Mouse (Mus musculus) midbrain, embryonic 14.5 days (tissue): ENCODE measurements around the gene Elane. TPM values are rescaled to one million over a fixed set of nuclear protein-coding genes. Genes with fewer than 3 reads are reported as not detected.
A peak's percentile ranks its signal among the peaks of the same experiment; 100 is the strongest.

Source experiments
- ATAC-seq: fragments of 200-750 bp; cut with Nextera tagmentation; 2 replicates; pipeline ENCODE4 v1.8.0; 2017; ENCODE audit warnings: moderate number of reproducible peaks, moderate library complexity; ENCODE audit not compliant: low FRiP score, low TSS enrichment
- DNase-seq: peaks from one replicate; pipeline ENCODE4 v3.0.0-alpha.2; 2015
- H3K27ac ChIP-seq: fragments of 300-500 bp; sonication (generic); replicated peaks from 2 replicates; pipeline ENCODE4 v1.5.1; 2014; ENCODE audit warnings: mild to moderate bottlenecking, low read depth, low read length, moderate library complexity
- H3K27me3 ChIP-seq: fragments of 300-500 bp; sonication (generic); 2 replicates; pipeline ENCODE4 v1.6.1; 2014; ENCODE audit warnings: low read length, control low read depth, mixed read lengths; ENCODE audit not compliant: control insufficient read depth, insufficient read depth
- H3K36me3 ChIP-seq: fragments of 300-500 bp; sonication (generic); 2 replicates; pipeline ENCODE4 v1.6.1; 2014; ENCODE audit warnings: low read length, control low read depth; ENCODE audit not compliant: control insufficient read depth, insufficient read depth
- H3K4me1 ChIP-seq: fragments of 300-500 bp; sonication (generic); 2 replicates; pipeline ENCODE4 v1.6.1; 2014; ENCODE audit warnings: mild to moderate bottlenecking, antibody characterized with exemption, low read length, control low read depth; ENCODE audit not compliant: control insufficient read depth, insufficient read depth
- H3K4me2 ChIP-seq: fragments of 300-500 bp; sonication (generic); 2 replicates; pipeline ENCODE4 v1.6.1; 2014; ENCODE audit warnings: mild to moderate bottlenecking, low read length, moderate library complexity
- H3K4me3 ChIP-seq: fragments of 300-500 bp; sonication (generic); replicated peaks from 2 replicates; pipeline ENCODE4 v1.5.1; 2014; ENCODE audit warnings: low read depth, low read length
- H3K9ac ChIP-seq: fragments of 300-500 bp; sonication (generic); replicated peaks from 2 replicates; pipeline ENCODE4 v1.6.1; 2014; ENCODE audit warnings: mild to moderate bottlenecking, low read length, moderate library complexity
- H3K9me3 ChIP-seq: fragments of 300-500 bp; sonication (generic); 2 replicates; pipeline ENCODE4 v1.6.1; 2016; ENCODE audit warnings: low read length, control low read depth, mixed read lengths; ENCODE audit not compliant: control insufficient read depth
- WGBS: fragments of 180-500 bp; shearing (Covaris S2); extraction: QIAGEN DNeasy Blood & Tissue Kit; methylation state at CpG from one replicate; pipeline ENCODE4 v1.1.7; 2014; 5-methylcytosine and 5-hydroxymethylcytosine counted together
- polyA plus RNA-seq: library from polyadenylated mRNA; unstranded; fragments of >200 nt; fragmentation: Nextera tagmentation; extraction: Ambion mirVana; gene quantifications from 2 replicates; pipeline ENCODE4 v1.2.1, GENCODE M21; 2014

Gene Elane
- polyA plus RNA-seq, 1 experiment from 2014 or later: not detected

DNA sequence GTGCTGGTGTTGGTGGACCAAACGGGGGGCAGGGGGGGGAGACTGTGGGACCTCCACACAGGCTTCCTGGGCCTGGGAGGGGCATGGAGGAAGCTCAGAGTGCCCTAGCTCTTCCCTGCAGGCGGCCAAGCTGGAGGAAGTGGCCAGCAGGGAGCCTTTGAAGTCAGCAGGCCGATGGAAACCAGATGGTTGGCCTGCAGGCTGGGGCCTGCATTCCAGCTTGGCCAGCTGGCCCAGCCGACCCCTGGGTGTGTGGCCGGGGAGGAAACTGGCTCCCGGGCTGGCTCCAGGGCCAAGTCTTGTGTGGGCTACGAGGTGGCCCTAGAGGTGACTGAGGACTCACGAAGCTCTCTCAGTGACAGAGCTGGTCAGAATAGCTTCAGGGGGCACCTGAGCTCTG lies 46.7 kb downstream of the Elane start:
- peaks cover 34% of the 10 kb centered on the region for H3K36me3 ChIP-seq
- H3K4me3 ChIP-seq: no peak overlapping the region
- H3K27me3 ChIP-seq: no peaks in the 10 kb centered on the region
- no peak overlapping the region for H3K4me2 ChIP-seq
- peak overlapping the region; percentile 16; the same call in 1 of the 2 replicates for H3K9ac ChIP-seq
- H3K27ac ChIP-seq: peak overlapping the region; percentile 41
- no peaks in the 10 kb centered on the region for H3K9me3 ChIP-seq
- DNase-seq: no peak
- no peak for ATAC-seq
- peaks cover 15% of the 10 kb centered on the region for H3K4me1 ChIP-seq
- WGBS: 21% methylated on average over 8 of the region's 8 CpGs

- Histone ChIP-seq H3K4me1 (peaks cover 15% of the 10 kb centered on the region), H3K4me3 (no peak overlapping the region), H3K9me3 (no peaks in the 10 kb centered on the region), H3K36me3 (peaks cover 34% of the 10 kb centered on the region), H3K9ac (no peak overlapping the region; the same call in 1 of the 2 replicates), H3K27ac (peak overlapping the region; percentile 16), H3K27me3 (no peaks in the 10 kb centered on the region), H3K4me2 (no peak overlapping the region)
- DNase-seq (no peak), ATAC-seq (no peak)
- 81% methylated on average over 9 of the region's 9 CpGs for WGBS
Observed at GRCm38 (mm10) chr10:79933145-79933679, 47.2 kb downstream of the Elane start.

- no peak overlapping the region; the same call in 1 of the 2 replicates for H3K9ac ChIP-seq
- 28% methylated on average over 6 of the region's 6 CpGs for whole genome bisulfite sequencing
- H3K36me3 ChIP-seq: peaks cover 34% of the 10 kb centered on the region
- 0 out of 2 replicates have a peak overlapping the region, but pooled peaks have one; percentile 16 for H3K27ac ChIP-seq
- peaks cover 14% of the 10 kb centered on the region for H3K4me1 ChIP-seq
- H3K4me2 ChIP-seq: no peak overlapping the region
- no peak overlapping the region for H3K4me3 ChIP-seq
- ATAC-seq (no peak), DNase-seq (no peak)
- H3K27me3 ChIP-seq: no peaks in the 10 kb centered on the region
- H3K9me3 ChIP-seq: no peaks in the 10 kb centered on the region
Observed at GRCm38 (mm10) chr10:79933861-79934260, 47.8 kb downstream of the Elane start.

DNA sequence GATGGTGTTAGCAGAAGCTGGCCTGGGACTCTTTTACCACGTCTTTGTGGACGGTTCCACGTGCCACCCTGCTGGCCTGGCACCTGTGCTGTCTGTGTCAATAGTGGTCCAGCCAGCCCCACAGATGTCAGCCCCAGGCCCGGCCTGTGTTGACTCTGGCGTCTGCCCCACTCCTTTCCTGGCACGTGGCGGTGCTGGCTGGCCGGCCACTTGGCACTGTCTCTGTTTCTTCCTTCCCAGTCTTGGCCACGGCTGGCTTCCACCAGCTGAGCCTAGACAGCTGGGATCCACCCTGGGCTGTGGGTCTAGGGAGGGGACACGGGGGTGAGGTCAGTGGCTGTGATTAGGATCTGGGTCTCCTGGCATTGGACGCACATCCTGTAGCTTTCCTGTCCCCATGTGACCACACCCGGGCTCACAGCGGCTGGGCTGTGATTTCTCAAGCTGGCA lies 48.2 kb downstream of the Elane start:
- H3K9ac ChIP-seq: no peak overlapping the region; the same call in 1 of the 2 replicates
- H3K27ac ChIP-seq: peak overlapping the region; percentile 26; the same call in 1 of the 2 replicates
- no peak overlapping the region for H3K4me3 ChIP-seq
- peaks cover 10% of the 10 kb centered on the region for H3K4me1 ChIP-seq
- DNase-seq (peak; percentile 57), ATAC-seq (no peak)
- no peaks in the 10 kb centered on the region for H3K9me3 ChIP-seq
- 57% methylated on average over 13 of the region's 13 CpGs for WGBS
- H3K4me2 ChIP-seq: no peak overlapping the region
- H3K27me3 ChIP-seq: no peaks in the 10 kb centered on the region
- H3K36me3 ChIP-seq: peaks cover 34% of the 10 kb centered on the region

DNA sequence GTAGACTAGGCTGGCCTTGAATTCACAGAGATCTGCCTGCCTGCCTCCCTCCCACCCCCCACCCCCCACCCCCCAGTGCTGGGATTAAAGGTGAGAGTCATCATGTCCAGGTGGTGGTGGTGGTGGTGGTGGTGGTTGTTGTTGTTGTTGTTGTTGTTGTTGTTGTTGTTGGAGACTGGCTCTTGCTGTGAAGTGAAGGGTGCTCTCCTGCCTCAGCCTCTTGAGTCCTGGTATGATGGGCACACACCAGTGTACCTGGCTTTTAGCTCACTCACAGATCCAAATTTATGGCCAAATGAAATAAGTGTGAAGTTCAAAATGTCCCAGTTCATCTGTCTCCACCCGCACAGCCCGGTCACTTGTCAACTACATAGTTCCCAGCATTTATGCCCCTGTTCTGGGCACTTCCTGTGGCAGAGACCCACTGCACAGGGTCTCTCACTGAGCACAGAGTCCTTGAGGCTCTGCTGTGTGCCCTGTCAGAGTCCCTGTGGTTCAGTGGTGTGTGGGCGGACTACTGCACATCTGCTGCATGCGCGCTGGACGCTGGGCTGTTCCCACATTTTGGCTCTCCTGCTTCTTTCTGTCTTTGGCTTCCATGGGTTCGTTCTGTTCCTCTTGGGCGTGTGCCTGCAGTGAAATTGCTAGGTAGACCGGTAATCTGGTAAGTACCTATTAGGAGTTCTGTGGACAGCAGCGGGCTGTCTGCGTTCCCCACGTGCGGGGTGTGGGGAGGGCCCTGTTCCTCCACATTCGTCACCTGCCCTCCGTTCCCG lies 48.9 kb downstream of the Elane start:
- WGBS: 95% methylated on average over 16 of the region's 16 CpGs
- peaks cover 34% of the 10 kb centered on the region for H3K36me3 ChIP-seq
- no peak overlapping the region for H3K4me2 ChIP-seq
- ATAC-seq: no peak
- no peak for DNase-seq
- H3K27me3 ChIP-seq: no peaks in the 10 kb centered on the region
- no peak overlapping the region for H3K4me3 ChIP-seq
- H3K27ac ChIP-seq: no peak overlapping the region
- no peaks in the 10 kb centered on the region for H3K9me3 ChIP-seq
- 0 out of 2 replicates have a peak, but pooled peaks cover 8% of the 10 kb centered on the region for H3K4me1 ChIP-seq
- H3K9ac ChIP-seq: no peak overlapping the region

- WGBS: 77% methylated on average over 10 of the region's 10 CpGs
- Histone ChIP-seq H3K36me3 (peaks cover 33% of the 10 kb centered on the region), H3K4me1 (0 out of 2 replicates have a peak, but pooled peaks cover 8% of the 10 kb centered on the region)
Observed at GRCm38 (mm10) chr10:79936284-79936910, 50.4 kb downstream of the Elane start.

DNA sequence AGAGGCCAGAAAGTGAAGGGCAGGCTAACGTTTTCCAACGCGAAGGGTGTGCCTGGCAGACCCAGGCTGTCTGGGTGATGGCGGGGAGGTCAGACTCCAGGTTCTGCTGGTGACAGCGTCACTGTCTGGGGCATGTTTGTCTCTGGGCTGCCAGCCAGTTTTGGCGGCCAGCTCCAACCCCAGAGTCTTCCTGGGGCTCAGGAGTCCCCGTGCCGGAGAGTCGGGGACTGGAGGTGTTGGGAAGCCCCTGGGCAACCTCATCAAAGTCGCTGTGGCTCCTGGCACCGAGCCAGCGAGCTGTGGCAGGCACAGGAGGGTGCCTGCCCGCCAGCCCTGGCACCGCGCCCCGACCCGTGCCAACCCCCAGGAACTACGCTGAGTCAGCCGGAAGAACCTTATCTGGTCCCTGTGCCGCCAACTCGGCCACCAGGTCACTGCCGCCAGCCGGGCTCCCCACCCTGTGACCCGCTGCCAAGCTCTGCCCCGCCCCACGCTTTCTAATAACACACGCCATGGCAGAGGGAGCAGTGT lies 50.9 kb downstream of the Elane start:
- H3K4me1 ChIP-seq: 0 out of 2 replicates have a peak, but pooled peaks cover 8% of the 10 kb centered on the region
- ATAC-seq (no peak), DNase-seq (no peak)
- no peaks in the 10 kb centered on the region for H3K27me3 ChIP-seq
- 0 out of 2 replicates have a peak overlapping the region, but pooled peaks have one; percentile 13 for H3K27ac ChIP-seq
- peaks cover 30% of the 10 kb centered on the region for H3K36me3 ChIP-seq
- no peak overlapping the region for H3K9ac ChIP-seq
- WGBS: 66% methylated on average over 27 of the region's 27 CpGs
- H3K4me2 ChIP-seq: no peak overlapping the region
- no peaks in the 10 kb centered on the region for H3K9me3 ChIP-seq
- H3K4me3 ChIP-seq: no peak overlapping the region

More at GRCm38 (mm10) chr10:79936284-79936910, 50.4 kb downstream of the Elane start:
- Histone ChIP-seq H3K4me2 (no peak overlapping the region), H3K9ac (no peak overlapping the region), H3K4me3 (no peak overlapping the region), H3K27me3 (no peaks in the 10 kb centered on the region), H3K9me3 (no peaks in the 10 kb centered on the region), H3K27ac (no peak overlapping the region)
- DNase-seq (no peak), ATAC-seq (no peak)
